Mouse (Mus musculus) embryonic facial prominence, embryonic 15.5 days (tissue): ENCODE data around the gene Grk5. TPM values are rescaled to one million over a fixed set of nuclear protein-coding genes. Genes with fewer than 3 reads are reported as not detected.
"Not testable (repeated sequence)": the region's sequence is repeated elsewhere in the genome, so short reads cannot be mapped to it uniquely, and the experiment has no call there.

Experiments used
- ATAC-seq: fragments of 200-750 bp; cut with Nextera tagmentation; 2 replicates; pipeline ENCODE4 v1.8.0; 2017; ENCODE audit warnings: low read depth, moderate TSS enrichment; ENCODE audit not compliant: insufficient number of reproducible peaks, low FRiP score, low TSS enrichment
- H3K27ac ChIP-seq: fragments of 300-500 bp; sonication (generic); replicated peaks from 2 replicates; pipeline ENCODE4 v1.5.1; 2015; ENCODE audit warnings: mild to moderate bottlenecking, inconsistent platforms
- H3K27me3 ChIP-seq: fragments of 300-500 bp; sonication (generic); 2 replicates; pipeline ENCODE4 v1.6.1; 2015; ENCODE audit warnings: inconsistent platforms
- H3K36me3 ChIP-seq: fragments of 300-500 bp; sonication (generic); 2 replicates; pipeline ENCODE4 v1.6.1; 2015; ENCODE audit warnings: mild to moderate bottlenecking, inconsistent platforms
- H3K4me1 ChIP-seq: fragments of 300-500 bp; sonication (generic); 2 replicates; pipeline ENCODE4 v1.6.1; 2015; ENCODE audit warnings: inconsistent platforms
- H3K4me2 ChIP-seq: fragments of 300-500 bp; sonication (generic); replicated peaks from 2 replicates; pipeline ENCODE4 v1.6.1; 2015; ENCODE audit warnings: mild to moderate bottlenecking, inconsistent platforms
- H3K4me3 ChIP-seq: fragments of 300-500 bp; sonication (generic); replicated peaks from 2 replicates; pipeline ENCODE4 v1.5.1; 2015; ENCODE audit warnings: mild to moderate bottlenecking, inconsistent platforms
- H3K9ac ChIP-seq: fragments of 300-500 bp; sonication (generic); 2 replicates; pipeline ENCODE4 v1.6.1; 2015; ENCODE audit warnings: inconsistent platforms
- H3K9me3 ChIP-seq: fragments of 300-500 bp; sonication (generic); replicated peaks from 2 replicates; pipeline ENCODE4 v1.6.1; 2016; ENCODE audit warnings: inconsistent platforms
- WGBS: fragments of 180-500 bp; shearing (Covaris S2); methylation state at CpG from one replicate; pipeline ENCODE4 v1.1.7; 2015; 5-methylcytosine and 5-hydroxymethylcytosine counted together
- polyA plus RNA-seq: library from polyadenylated mRNA; unstranded; fragments of >200 nt; fragmentation: Nextera tagmentation; extraction: Ambion mirVana; gene quantifications from 2 replicates; pipeline ENCODE4 v1.2.1, GENCODE M21; 2015

The Grk5 gene
- 2.1 and 2.8 TPM in 2 replicates for polyA plus RNA-seq

DNA sequence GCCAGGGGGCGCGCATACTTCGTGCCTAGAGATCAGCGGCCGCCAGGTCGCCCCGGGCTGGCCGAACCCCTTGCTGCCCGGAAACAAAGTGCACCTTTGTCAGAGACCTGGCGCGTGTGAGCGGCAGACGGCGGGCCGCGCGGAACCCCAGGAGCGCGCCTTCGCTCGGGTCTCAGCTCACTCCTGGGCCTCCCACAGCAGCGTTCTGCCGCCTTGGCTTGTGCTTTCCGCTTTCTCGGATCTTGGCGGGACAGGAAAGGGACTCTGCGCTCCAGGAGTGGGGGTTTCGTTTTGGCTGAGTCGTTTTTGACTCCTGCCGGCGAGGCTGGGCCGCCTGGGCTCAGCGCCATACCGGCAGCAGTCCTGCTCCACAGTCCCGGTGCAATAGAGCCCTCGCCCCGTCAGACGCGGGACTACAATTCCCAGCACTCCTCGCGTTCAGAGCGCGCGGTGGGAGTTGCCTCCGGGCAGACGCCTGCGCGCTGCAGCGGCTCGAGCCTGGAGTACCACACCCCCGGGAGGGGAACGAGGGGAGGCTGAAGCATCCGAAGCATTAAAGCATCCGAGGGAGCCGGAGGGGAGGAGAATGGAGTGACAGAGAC, at the start of gene Grk5:
TSS of gene Grk5 (plus strand) at position 36 of the 602 bp plus-strand sequence.
- peak within 1 kb of the TSS; percentile 81 for H3K4me2 ChIP-seq
- peaks cover 11% of the 10 kb centered on the region for H3K4me1 ChIP-seq
- H3K27me3 ChIP-seq: no peaks in the 10 kb centered on the region
- no peaks in the 10 kb centered on the region for H3K36me3 ChIP-seq
- under 1% methylated on average over 55 of the region's 55 CpGs for WGBS
- no peaks in the 10 kb centered on the region for H3K9me3 ChIP-seq
- peak within 1 kb of the TSS; percentile 61 for H3K9ac ChIP-seq
- peak within 1 kb of the TSS; percentile 92 for H3K4me3 ChIP-seq
- peak; percentile 99 for ATAC-seq
- H3K27ac ChIP-seq: peak within 1 kb of the TSS; percentile 95

DNA sequence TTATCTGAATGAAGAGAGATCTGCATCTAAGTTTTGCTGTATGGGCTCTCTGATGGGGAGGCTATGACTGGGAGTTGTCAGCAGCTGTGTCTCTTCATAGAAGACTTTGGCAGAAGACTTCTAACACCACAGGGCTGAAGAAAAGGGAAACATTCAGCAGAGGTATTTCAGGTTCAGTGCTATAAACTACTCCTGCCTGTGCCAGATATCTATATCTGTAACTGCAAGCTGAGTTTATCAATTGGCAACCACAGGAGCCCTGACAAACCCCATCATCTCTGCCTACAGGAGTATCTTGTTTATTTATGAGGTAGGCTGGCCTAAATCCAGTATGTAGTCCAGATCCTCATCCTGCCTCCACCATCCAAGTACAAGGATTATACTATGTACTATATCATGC, 46.2 kb upstream of the Grk5 start:
- Histone ChIP-seq H3K4me2 (no peak overlapping the region), H3K27ac (no peak overlapping the region), H3K9ac (no peak overlapping the region), H3K27me3 (no peaks in the 10 kb centered on the region), H3K4me1 (no peaks in the 10 kb centered on the region), H3K9me3 (no peaks in the 10 kb centered on the region), H3K4me3 (no peak overlapping the region), H3K36me3 (peaks cover 38% of the 10 kb centered on the region)
- ATAC-seq: no peak

DNA sequence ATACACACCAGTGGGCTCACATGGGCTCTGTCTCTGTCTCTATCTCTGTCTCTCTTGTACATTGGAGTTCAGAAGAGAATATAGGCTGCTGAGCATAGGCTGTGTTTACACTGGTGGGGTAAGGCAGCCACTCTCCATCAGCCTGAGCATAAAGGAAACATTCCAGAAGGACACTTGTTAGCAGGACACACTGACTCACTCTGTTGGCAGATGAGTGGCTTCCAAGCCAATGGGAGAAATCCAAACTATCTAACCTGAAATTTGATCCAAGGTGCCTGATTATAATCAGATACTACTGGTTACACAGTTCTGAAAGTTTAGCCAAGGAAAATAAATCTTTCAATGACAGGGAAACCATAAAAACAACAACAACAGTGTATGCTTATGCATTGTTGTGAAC, 43.8 kb upstream of the Grk5 start:
- H3K27me3 ChIP-seq: no peaks in the 10 kb centered on the region
- peaks cover 19% of the 10 kb centered on the region; the same call in 1 of the 2 replicates for H3K36me3 ChIP-seq
- H3K4me1 ChIP-seq: no peaks in the 10 kb centered on the region
- H3K27ac ChIP-seq: no peak overlapping the region
- no peak for ATAC-seq
- H3K9ac ChIP-seq: no peak overlapping the region
- no peaks in the 10 kb centered on the region for H3K9me3 ChIP-seq
- H3K4me2 ChIP-seq: no peak overlapping the region
- H3K4me3 ChIP-seq: no peak overlapping the region

DNA sequence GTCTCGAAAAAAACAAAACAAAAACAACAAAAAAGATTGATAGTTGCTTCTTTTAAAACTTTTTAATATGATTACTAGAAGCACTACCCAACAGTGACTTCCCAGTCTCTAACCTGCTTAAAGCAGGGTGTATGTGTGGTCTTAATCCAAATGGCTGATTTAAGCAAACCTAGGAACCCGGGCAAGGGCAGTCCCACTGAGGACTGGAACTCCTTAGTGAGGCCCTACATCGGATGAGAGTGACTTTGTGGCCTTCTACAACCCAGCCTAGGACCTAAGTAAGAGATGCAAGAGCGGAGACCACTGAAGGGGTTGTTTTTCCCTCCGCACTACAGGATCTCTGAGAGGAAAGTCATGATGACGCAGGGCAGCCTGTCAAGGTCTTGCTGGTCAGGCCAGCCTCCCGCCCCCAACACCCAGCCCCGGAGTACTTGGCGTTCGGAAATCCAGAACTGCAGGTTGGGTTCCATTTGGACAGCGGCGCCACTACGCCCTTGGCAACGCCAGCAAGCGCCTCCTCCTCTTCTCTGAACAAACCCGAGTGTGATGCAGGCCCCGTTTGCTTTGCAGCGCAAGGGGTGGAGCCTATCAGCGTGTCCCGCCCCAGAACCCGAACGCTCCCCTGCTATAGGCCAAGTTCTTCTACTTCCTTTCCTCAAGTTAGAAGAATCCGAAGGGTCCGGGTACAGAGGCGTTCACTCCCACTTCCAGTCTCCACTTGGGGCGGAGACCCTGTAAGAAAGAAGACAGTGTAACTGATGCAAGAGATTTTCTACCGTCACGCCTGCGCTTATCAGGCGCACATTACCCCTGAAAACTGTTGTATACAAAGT, 28.5 kb upstream of the Grk5 start, which contains the start of gene Sfxn4:
TSS of gene Sfxn4 (minus strand) at position 612 of the 833 bp plus-strand sequence.
- peak; percentile 98 for ATAC-seq
- 3% methylated on average over 30 of the region's 30 CpGs for WGBS
- Histone ChIP-seq H3K4me2 (peak within 1 kb of the TSS; percentile 63), H3K36me3 (peaks cover 16% of the 10 kb centered on the region), H3K9me3 (no peaks in the 10 kb centered on the region), H3K4me1 (no peaks in the 10 kb centered on the region), H3K9ac (peak within 1 kb of the TSS; percentile 37; the same call in 1 of the 2 replicates), H3K27me3 (no peaks in the 10 kb centered on the region), H3K4me3 (peak within 1 kb of the TSS; percentile 65), H3K27ac (peak within 1 kb of the TSS; percentile 85)

DNA sequence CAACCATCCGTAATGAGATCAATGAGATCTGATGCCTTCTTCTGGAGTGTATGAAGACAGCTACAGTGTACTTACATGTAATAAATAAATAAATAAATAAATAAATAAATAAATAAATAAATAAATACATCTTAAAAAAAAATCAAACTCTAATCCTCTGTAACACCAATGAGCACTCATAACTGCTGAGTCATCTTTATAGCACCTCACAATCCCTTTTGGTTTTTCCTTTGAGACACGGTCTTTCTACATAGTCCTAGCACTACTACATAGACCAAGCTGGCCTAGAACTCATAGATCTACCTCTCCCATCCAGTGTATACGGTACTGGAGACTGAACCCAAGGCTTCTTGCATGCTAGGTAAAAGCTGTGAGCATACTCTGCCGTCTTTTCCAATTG, 23.4 kb upstream of the Grk5 start:
- not testable (repeated sequence) for H3K4me3 ChIP-seq, H3K4me1 ChIP-seq, H3K27me3 ChIP-seq, ATAC-seq, H3K9ac ChIP-seq, H3K4me2 ChIP-seq, H3K9me3 ChIP-seq, H3K27ac ChIP-seq
- WGBS: 95% methylated on average over 4 of the region's 4 CpGs
- peaks cover 41% of the 10 kb centered on the region for H3K36me3 ChIP-seq

DNA sequence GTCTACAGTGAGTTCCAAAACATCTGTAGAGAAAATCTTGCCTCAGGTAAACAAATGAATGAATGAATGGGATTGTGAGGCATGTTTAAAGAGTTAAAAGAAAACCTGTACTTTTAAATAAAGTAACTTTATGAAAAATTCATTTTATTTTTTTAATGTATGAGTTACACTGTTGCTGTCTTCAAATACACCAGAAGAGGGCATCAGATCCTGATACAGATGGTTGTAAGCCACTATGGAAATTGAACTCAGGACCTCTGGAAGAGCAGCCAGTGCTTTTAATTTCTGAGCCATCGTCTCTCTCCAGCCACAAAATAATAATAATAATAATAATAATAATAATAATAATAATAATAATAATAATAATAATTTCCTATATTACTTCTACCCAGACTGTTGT, 19.1 kb upstream of the Grk5 start:
- H3K9me3 ChIP-seq: no peaks in the 10 kb centered on the region
- H3K4me2 ChIP-seq: no peak overlapping the region
- H3K27ac ChIP-seq: no peak overlapping the region
- peaks cover 25% of the 10 kb centered on the region for H3K36me3 ChIP-seq
- H3K4me3 ChIP-seq: no peak overlapping the region
- ATAC-seq: no peak
- H3K27me3 ChIP-seq: no peaks in the 10 kb centered on the region
- peaks cover 16% of the 10 kb centered on the region for H3K4me1 ChIP-seq
- no peak overlapping the region for H3K9ac ChIP-seq
- 86% methylated on average over 1 of the region's 1 CpGs for WGBS

DNA sequence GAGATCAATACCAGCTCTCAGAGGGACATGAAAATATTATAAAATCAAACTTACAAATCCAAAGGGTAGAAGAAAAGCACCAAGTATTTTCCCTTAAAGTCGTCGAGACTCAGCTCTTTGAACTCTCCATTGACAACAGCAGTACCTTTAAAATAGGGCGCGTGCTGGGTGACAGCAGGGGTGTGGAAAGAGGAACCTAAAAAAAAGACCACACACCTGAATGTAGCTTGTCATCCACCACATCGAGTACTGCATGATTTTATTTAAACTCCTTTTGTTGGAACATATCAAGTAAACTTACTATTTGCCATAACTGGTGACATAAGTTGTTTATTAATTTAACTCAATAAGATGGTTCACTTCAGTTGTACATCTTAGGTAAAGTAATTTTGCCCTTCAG, 18.2 kb upstream of the Grk5 start:
- 84% methylated on average over 5 of the region's 5 CpGs for WGBS
- H3K4me3 ChIP-seq: no peak overlapping the region

DNA sequence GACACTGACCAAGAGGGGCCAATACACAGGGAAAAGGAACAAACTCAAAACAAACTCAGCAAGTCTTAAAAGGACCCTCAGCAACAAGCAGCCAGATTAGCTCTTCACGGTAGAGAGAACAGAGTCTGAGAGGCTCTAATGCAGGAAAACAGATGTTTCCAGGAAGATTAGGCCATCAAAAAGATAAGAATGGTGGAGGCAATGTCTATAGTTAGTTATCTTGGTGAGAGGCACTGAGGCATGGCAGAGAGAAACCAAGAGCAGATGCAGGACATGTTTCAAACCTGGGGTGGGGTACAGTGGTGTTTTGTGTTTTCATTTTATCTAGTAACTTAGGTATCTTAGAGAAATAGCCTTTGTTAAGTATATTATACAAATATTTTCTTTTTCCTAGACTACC, 17.3 kb upstream of the Grk5 start:
- H3K27me3 ChIP-seq: no peaks in the 10 kb centered on the region
- H3K27ac ChIP-seq: no peak overlapping the region
- no peak overlapping the region for H3K9ac ChIP-seq
- H3K36me3 ChIP-seq: peaks cover 20% of the 10 kb centered on the region
- peaks cover 16% of the 10 kb centered on the region for H3K4me1 ChIP-seq
- WGBS: 57% methylated on average over 1 of the region's 1 CpGs
- no peak overlapping the region for H3K4me3 ChIP-seq
- ATAC-seq: no peak
- H3K4me2 ChIP-seq: no peak overlapping the region
- no peaks in the 10 kb centered on the region for H3K9me3 ChIP-seq

More for the DNA sequence above, 18.2 kb upstream of the Grk5 start:
- H3K27ac ChIP-seq: no peak overlapping the region
- ATAC-seq: no peak
- H3K9me3 ChIP-seq: no peaks in the 10 kb centered on the region
- H3K36me3 ChIP-seq: peaks cover 25% of the 10 kb centered on the region
- H3K9ac ChIP-seq: no peak overlapping the region
- H3K27me3 ChIP-seq: no peaks in the 10 kb centered on the region
- H3K4me1 ChIP-seq: peaks cover 16% of the 10 kb centered on the region
- no peak overlapping the region for H3K4me2 ChIP-seq

DNA sequence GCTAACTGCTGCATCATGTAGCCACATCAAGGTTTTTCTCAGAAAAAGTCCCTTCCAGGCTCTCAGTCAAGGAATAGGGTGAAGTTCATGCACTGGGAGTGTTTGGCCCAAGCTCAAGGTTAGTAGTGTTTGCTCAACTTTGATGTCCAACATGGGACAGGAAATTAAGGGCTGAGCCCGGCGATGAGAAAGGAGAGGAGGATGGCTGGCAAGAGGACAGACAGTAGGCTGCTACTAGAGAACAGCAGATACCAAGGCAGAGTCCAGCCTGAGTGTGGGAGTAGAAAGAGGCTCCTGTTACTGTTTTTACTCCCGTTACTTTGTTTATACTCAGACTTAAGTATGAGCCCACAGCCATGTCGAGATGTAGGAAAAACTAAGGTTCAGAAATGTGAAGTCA, 16.0 kb upstream of the Grk5 start:
- H3K36me3 ChIP-seq: peaks cover 11% of the 10 kb centered on the region
- H3K4me1 ChIP-seq: peaks cover 16% of the 10 kb centered on the region
- H3K4me3 ChIP-seq: peak overlapping the region; percentile 74
- ATAC-seq: no peak
- H3K9me3 ChIP-seq: no peaks in the 10 kb centered on the region
- WGBS: 23% methylated on average over 4 of the region's 4 CpGs
- H3K4me2 ChIP-seq: peak overlapping the region; percentile 59
- H3K27ac ChIP-seq: peak overlapping the region; percentile 65
- H3K9ac ChIP-seq: no peak overlapping the region; the same call in 1 of the 2 replicates
- no peaks in the 10 kb centered on the region for H3K27me3 ChIP-seq

DNA sequence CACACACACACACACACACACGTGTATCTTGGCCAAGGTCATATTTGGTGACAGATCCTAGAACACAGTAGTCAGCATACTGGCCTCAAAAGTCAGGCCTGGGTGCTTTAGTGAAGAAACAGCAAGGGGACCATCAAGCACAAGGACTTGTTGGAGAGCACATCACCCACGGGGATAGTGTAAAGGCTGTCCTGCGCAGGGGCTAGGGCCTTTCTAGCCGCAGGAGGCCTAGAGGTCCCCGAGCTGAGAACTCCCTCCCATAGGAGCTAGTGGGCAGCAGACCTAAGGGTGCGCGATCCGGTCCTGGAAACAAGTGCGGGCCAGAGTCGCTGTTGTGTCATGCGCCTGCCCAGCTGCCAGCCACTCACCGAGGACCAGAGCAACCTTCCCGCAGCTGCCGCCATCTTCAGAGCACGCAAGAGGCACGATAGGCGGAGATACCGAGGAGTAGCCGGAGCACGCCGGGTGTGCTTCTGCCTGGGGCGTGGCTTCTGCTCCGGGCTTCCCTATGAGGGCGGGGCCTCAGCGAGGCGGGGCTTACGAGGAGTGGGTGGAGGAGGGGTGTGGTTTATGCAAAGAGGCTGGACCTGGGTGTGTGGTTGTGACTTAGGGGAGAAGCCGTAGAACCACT, 15.4 kb upstream of the Grk5 start, which contains the start of gene Prdx3:
TSS of gene Prdx3 (minus strand) at position 493 of the 631 bp plus-strand sequence.
- Histone ChIP-seq H3K27me3 (no peaks in the 10 kb centered on the region), H3K4me1 (peaks cover 16% of the 10 kb centered on the region), H3K27ac (peak within 1 kb of the TSS; percentile 79), H3K4me3 (peak within 1 kb of the TSS; percentile 74), H3K9ac (peak within 1 kb of the TSS; percentile 64), H3K4me2 (peak within 1 kb of the TSS; percentile 59), H3K9me3 (no peaks in the 10 kb centered on the region), H3K36me3 (peaks cover 4% of the 10 kb centered on the region)
- ATAC-seq: peak; percentile 98
- WGBS: under 1% methylated on average over 28 of the region's 28 CpGs

DNA sequence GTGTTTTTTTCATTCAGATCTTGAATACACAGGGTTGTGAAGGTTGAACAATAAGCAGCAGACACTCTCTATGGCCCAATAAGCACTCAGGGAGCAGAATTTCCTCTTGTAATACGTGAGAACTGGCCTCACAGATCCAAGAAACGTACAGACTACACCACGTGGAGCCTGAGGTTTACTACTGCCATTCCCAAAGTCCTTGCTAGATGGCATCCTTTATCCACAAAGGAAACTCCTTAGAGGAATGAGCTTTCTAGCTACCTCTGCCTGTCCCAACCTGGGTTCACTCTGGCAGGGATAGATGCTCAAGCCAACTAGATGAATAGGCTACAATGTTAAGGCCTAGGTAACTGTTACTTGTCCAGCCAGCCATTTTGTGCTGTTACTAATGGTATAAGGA, 6.4 kb upstream of the Grk5 start:
- H3K4me2 ChIP-seq: no peak overlapping the region
- H3K9me3 ChIP-seq: no peaks in the 10 kb centered on the region
- H3K27me3 ChIP-seq: no peaks in the 10 kb centered on the region
- no peaks in the 10 kb centered on the region for H3K36me3 ChIP-seq
- H3K27ac ChIP-seq: no peak overlapping the region
- H3K4me3 ChIP-seq: no peak overlapping the region
- WGBS: 7% methylated on average over 3 of the region's 3 CpGs
- no peak overlapping the region for H3K9ac ChIP-seq
- H3K4me1 ChIP-seq: no peaks in the 10 kb centered on the region
- no peak for ATAC-seq
